Mouse (Mus musculus) myocyte (in vitro differentiated cells): ENCODE measurements around the gene Slu7.

Source experiments
- CEBPB ChIP-seq: IDR thresholded peaks from 2 replicates; pipeline ENCODE4 v1.6.1; 2011; ENCODE audit warnings: mild to moderate bottlenecking, moderate library complexity; ENCODE audit not compliant: poor library complexity, insufficient read depth, severe bottlenecking
- E2F4 ChIP-seq: IDR thresholded peaks from one replicate; pipeline ENCODE4 v1.6.1; 2011; ENCODE audit warnings: mild to moderate bottlenecking, control low read depth, moderate library complexity; ENCODE audit not compliant: insufficient read depth
- MAX ChIP-seq: IDR thresholded peaks from one replicate; pipeline ENCODE4 v1.6.1; 2011; ENCODE audit warnings: low read depth, mild to moderate bottlenecking, control low read depth
- MYOD1 ChIP-seq, 3 experiments: IDR thresholded peaks; one replicate each; pipeline ENCODE4 v1.6.1; 2011; ENCODE audit warnings: control low read depth in 2 of 3, low read depth in 2 of 3, mild to moderate bottlenecking in 2 of 3, moderate library complexity in 1 of 3; ENCODE audit not compliant: insufficient read length in 2 of 3, control insufficient read depth in 1 of 3
- MYOG ChIP-seq, 3 experiments: IDR thresholded peaks; one replicate each; pipeline ENCODE4 v1.6.1; 2011; ENCODE audit warnings: control low read depth in 2 of 3, low read depth in 2 of 3, mild to moderate bottlenecking in 2 of 3; ENCODE audit not compliant: insufficient read length in 2 of 3, control insufficient read depth in 1 of 3, insufficient read depth in 1 of 3
- POLR2A ChIP-seq: IDR thresholded peaks from one replicate; pipeline ENCODE4 v1.6.1; 2011; ENCODE audit warnings: low read depth, mild to moderate bottlenecking, control low read depth, moderate library complexity; ENCODE audit not compliant: insufficient read length
- POLR2AphosphoS2 ChIP-seq: IDR thresholded peaks from one replicate; pipeline ENCODE4 v1.6.1; 2011; ENCODE audit warnings: low read depth, control low read depth; ENCODE audit not compliant: insufficient read length
- REST ChIP-seq: IDR thresholded peaks from one replicate; pipeline ENCODE4 v1.6.1; 2011; ENCODE audit warnings: mild to moderate bottlenecking, control low read depth, moderate library complexity; ENCODE audit not compliant: insufficient read depth, insufficient read length
- SRF ChIP-seq: IDR thresholded peaks from one replicate; pipeline ENCODE4 v1.6.1; 2011; ENCODE audit warnings: low read depth; ENCODE audit not compliant: control insufficient read depth, insufficient read length
- TCF12 ChIP-seq: IDR thresholded peaks from one replicate; pipeline ENCODE4 v1.6.1; 2011; ENCODE audit warnings: mild to moderate bottlenecking, control low read depth; ENCODE audit not compliant: poor library complexity, insufficient read depth, severe bottlenecking
- TCF3 ChIP-seq: IDR thresholded peaks from one replicate; pipeline ENCODE4 v1.6.1; 2011; ENCODE audit warnings: low read depth, control low read depth; ENCODE audit not compliant: insufficient read length
- USF1 ChIP-seq: IDR thresholded peaks from one replicate; pipeline ENCODE4 v1.6.1; 2011; ENCODE audit warnings: low read depth, mild to moderate bottlenecking, control low read depth, moderate library complexity

GRCm38 (mm10) chr11:43385055-43385649 lies 48.4 kb upstream of the Slu7 start:
- TF ChIP-seq POLR2A = no peak
- TF ChIP-seq CEBPB = no peak
- TF ChIP-seq MAX = no peak
- TF ChIP-seq USF1 = no peak
- TF ChIP-seq TCF12 = no peak
- TF ChIP-seq POLR2AphosphoS2 = no peak
- no peak for TF ChIP-seq E2F4
- no peak for TF ChIP-seq MYOD1 (IDR thresholded peaks at IDR 0.05; ENCODE audit: control insufficient read depth in 1 of 3, insufficient read length in 2 of 3, low read depth in 2 of 3)
- TF ChIP-seq SRF = no peak
- TF ChIP-seq TCF3 = no peak
- no peak for TF ChIP-seq REST
- no peak for TF ChIP-seq MYOG (IDR thresholded peaks at IDR 0.05; ENCODE audit: control insufficient read depth in 1 of 3, insufficient read depth in 1 of 3, insufficient read length in 2 of 3, low read depth in 2 of 3)
